Mouse (Mus musculus) CD4-positive helper T cell, adult 2 months (primary cell): Measurements from ENCODE around the gene Slc39a7.
A peak's percentile ranks its signal among the peaks of the same experiment; 100 is the strongest.

Experiments
- DNase-seq: peaks from one replicate; pipeline ENCODE4 v3.0.0-alpha.2; 2012; ENCODE audit warnings: low read depth, missing footprints, low spot score

The Slc39a7 gene

GRCm38 (mm10) chr17:34031465-34032173 lies at the start of gene Slc39a7, which contains the start of gene Rxrb:
TSS of gene Slc39a7 (minus strand) at chr17:34031682.
TSS of gene Rxrb (plus strand) at chr17:34031812.
- DNase-seq, result peak; percentile 100

- DNase-seq, result peak; percentile 78
Measured at GRCm38 (mm10) chr17:34079621-34080020, 48.1 kb upstream of the Slc39a7 start.

- DNase-seq, result no peak
Measured at GRCm38 (mm10) chr17:34079002-34079401, 47.5 kb upstream of the Slc39a7 start.

GRCm38 (mm10) chr17:34078148-34078547 lies 46.7 kb upstream of the Slc39a7 start:
- no peak for DNase-seq

GRCm38 (mm10) chr17:34077549-34077948 lies 46.1 kb upstream of the Slc39a7 start:
- DNase-seq, result peak; percentile 82

- peak; percentile 79 for DNase-seq
Measured at GRCm38 (mm10) chr17:34075271-34075670, 43.8 kb upstream of the Slc39a7 start.

- no peak for DNase-seq
Measured at GRCm38 (mm10) chr17:34072091-34072490, 40.6 kb upstream of the Slc39a7 start.

GRCm38 (mm10) chr17:34068864-34069263 lies 37.4 kb upstream of the Slc39a7 start:
- DNase-seq, result no peak

- DNase-seq, result no peak
Measured at GRCm38 (mm10) chr17:34057224-34057623, 25.7 kb upstream of the Slc39a7 start.

- DNase-seq, result peak; percentile 21
Measured at GRCm38 (mm10) chr17:34047404-34048050, 16.0 kb upstream of the Slc39a7 start.

- no peak for DNase-seq
Measured at GRCm38 (mm10) chr17:34045941-34046340, 14.5 kb upstream of the Slc39a7 start.

- DNase-seq, result no peak
Measured at GRCm38 (mm10) chr17:34039562-34040450, 8.3 kb upstream of the Slc39a7 start.

GRCm38 (mm10) chr17:34038878-34039561 lies 7.5 kb upstream of the Slc39a7 start, which contains the start of gene Col11a2:
TSS of gene Col11a2 (plus strand) at chr17:34039437.
- DNase-seq, result no peak

GRCm38 (mm10) chr17:34038440-34038839 lies 7.0 kb upstream of the Slc39a7 start:
- no peak for DNase-seq

GRCm38 (mm10) chr17:34037241-34037640 lies 5.8 kb upstream of the Slc39a7 start:
- DNase-seq, result no peak

GRCm38 (mm10) chr17:34036647-34037046 lies 5.2 kb upstream of the Slc39a7 start:
- DNase-seq, result no peak

GRCm38 (mm10) chr17:34035517-34035916 lies 4.0 kb upstream of the Slc39a7 start:
- no peak for DNase-seq

- DNase-seq, result peak; percentile 76
Measured at GRCm38 (mm10) chr17:34034064-34034463, 2.6 kb upstream of the Slc39a7 start.

GRCm38 (mm10) chr17:34033441-34033840 lies 2.0 kb upstream of the Slc39a7 start:
- DNase-seq, result no peak

- peak; percentile 29 for DNase-seq
Measured at GRCm38 (mm10) chr17:34032806-34033205, 1.3 kb upstream of the Slc39a7 start.

- DNase-seq, result peak; percentile 87
Measured at GRCm38 (mm10) chr17:34032174-34032632, 721 bp upstream of the Slc39a7 start.
